10 mouse cellular contexts compared by ENCODE assay signal in genomic region chr4:73599248-73599647, GRCm38 (mm10). TPM values are rescaled to one million over a fixed set of nuclear protein-coding genes. Genes with fewer than 3 reads are reported as not detected.
A peak's percentile ranks its signal among the peaks of the same experiment; 100 is the strongest.
DNase-seq lines count a peak whose midpoint lies in the region; ATAC-seq and TF ChIP-seq lines count a peak whose summit lies in the region.
"Had no signal": no experiment of that assay in that cellular context is flagged by ENCODE, and none has a peak within 500 bp of the region (broad histone marks: within the 10 kb centered on the region; RNA-seq: fewer than 3 reads in every experiment).

No protein-coding gene starts in this region.

- DNase-seq in kidney, adult 9 months: peak; percentile 26
- DNase-seq in ES-E14 (ENCODE audit: low read depth, low spot score): peak; percentile 25
- peak; percentile 82 for DNase-seq in embryo, embryonic 11 days
- DNase-seq in left cerebral cortex, postnatal 4 days: peak; percentile 2
- no peak for DNase-seq in urinary bladder, adult 2 months (ENCODE audit: low spot score)
- no peak for DNase-seq in lung, adult 2 months
- DNase-seq in spleen, postnatal 36 days (ENCODE audit: low spot score in 2 of 2): no peak

- intact Hi-C loops in left cerebral cortex, postnatal 4 days (cut with DNase I): no loop called here

- no peaks in the 10 kb centered on the region for H3K36me3 ChIP-seq in kidney, embryonic 15.5 days
- no peaks in the 10 kb centered on the region for H3K36me3 ChIP-seq in ES-E14 (ENCODE audit: control insufficient read depth, insufficient read depth, low read length, poor library complexity, severe bottlenecking)
- H3K36me3 ChIP-seq: neural tube, embryonic 12.5 days had no signal

- 10% methylated on average over 3 of the region's 3 CpGs for WGBS in kidney, embryonic 15.5 days
- WGBS in lung, adult 2 months: 6% methylated on average over 3 of the region's 3 CpGs

- H3K4me2 ChIP-seq in kidney, embryonic 15.5 days: no peak overlapping the region
- H3K4me2 ChIP-seq: neural tube, embryonic 12.5 days had no signal

- TF ChIP-seq CTCF in lung, adult 2 months (IDR thresholded peaks at IDR 0.05; ENCODE audit: insufficient read depth, low read length): no peak

- in situ Hi-C loops in ES-E14 (cut with MboI; ENCODE audit: low sequenced_read_pairs in 2 of 2, unreplicated experiment in 2 of 2): no loop called here

- no peak for TF ChIP-seq POLR2A in lung, adult 2 months (IDR thresholded peaks at IDR 0.05; ENCODE audit: borderline replicate concordance, extremely low read depth, low read depth, low read length)

- no peak overlapping the region for H3K9ac ChIP-seq in kidney, embryonic 15.5 days
- no peak overlapping the region for H3K9ac ChIP-seq in ES-E14 (ENCODE audit: insufficient read depth, low read depth, low read length, poor library complexity, severe bottlenecking)
- H3K9ac ChIP-seq: neural tube, embryonic 12.5 days had no signal

- no peaks in the 10 kb centered on the region for H3K4me1 ChIP-seq in kidney, embryonic 15.5 days
- no peaks in the 10 kb centered on the region for H3K4me1 ChIP-seq in ES-E14 (ENCODE audit: control insufficient read depth in 2 of 2, insufficient read depth in 2 of 2, low read length in 2 of 2, poor library complexity in 1 of 2)
- H3K4me1 ChIP-seq in lung, adult 2 months (ENCODE audit: control insufficient read depth, insufficient read depth, low read length): no peaks in the 10 kb centered on the region
- H3K4me1 ChIP-seq: neural tube, embryonic 12.5 days had no signal

- ATAC-seq in kidney, embryonic 15.5 days (replicated peaks; ENCODE audit: low FRiP score): no peak

- no peak overlapping the region for H3K27ac ChIP-seq in kidney, embryonic 15.5 days
- H3K27ac ChIP-seq in ES-E14 (ENCODE audit: insufficient read depth, low read depth, low read length, poor library complexity, severe bottlenecking): no peak overlapping the region
- H3K27ac ChIP-seq: neural tube, embryonic 12.5 days had no signal

- H3K4me3 ChIP-seq in kidney, embryonic 15.5 days (replicated peaks): no peak overlapping the region
- H3K4me3 ChIP-seq in ES-E14 (ENCODE audit: insufficient read depth in 1 of 2, low read depth in 1 of 2, low read length in 2 of 2, poor library complexity in 1 of 2, severe bottlenecking in 1 of 2): no peak overlapping the region
- no peak overlapping the region for H3K4me3 ChIP-seq in lung, adult 2 months (replicated peaks; ENCODE audit: extremely low read depth, low read depth, low read length)
- H3K4me3 ChIP-seq: neural tube, embryonic 12.5 days had no signal

- no peaks in the 10 kb centered on the region for H3K27me3 ChIP-seq in kidney, embryonic 15.5 days
- H3K27me3 ChIP-seq: neural tube, embryonic 12.5 days had no signal

- H3K9me3 ChIP-seq in kidney, embryonic 15.5 days (replicated peaks): no peaks in the 10 kb centered on the region
- H3K9me3 ChIP-seq in ES-E14 (ENCODE audit: control insufficient read depth, insufficient read depth, low read depth, low read length): no peaks in the 10 kb centered on the region
- H3K9me3 ChIP-seq: neural tube, embryonic 12.5 days had no signal

TF ChIP-seq in ES-E14, 5 proteins besides CTCF, POLR2A, EP300 and RAD21:
- TF ChIP-seq MAFK (IDR thresholded peaks at IDR 0.05; ENCODE audit: insufficient read depth, low read depth, low read length): no peak
- no peak for TF ChIP-seq HCFC1 (IDR thresholded peaks at IDR 0.05; ENCODE audit: borderline replicate concordance, insufficient read depth, low read length)
- TF ChIP-seq ZNF384 (IDR thresholded peaks at IDR 0.05; ENCODE audit: low read depth, low read length): no peak
TF ChIP-seq in ES-E14: peak in this region for 0.

RNA-seq across cellular contexts. Expression of gene Gm11238, which starts 8.4 kb away (rescaled TPM):
- not detected in 2 replicates for polyA plus RNA-seq in kidney, embryonic 15.5 days (2015; fragmentation: Nextera tagmentation; extraction: Ambion mirVana)
- total RNA-seq in ES-E14 (2012; rRNA removed): 1.3 and 1.6 TPM in 2 replicates
- not detected for total RNA-seq in left cerebral cortex, postnatal 4 days (2021)
- polyA plus RNA-seq in urinary bladder, adult 2 months (2012; rRNA removed): not detected in 2 replicates
- polyA plus RNA-seq in lung, adult 2 months (2012; rRNA removed): not detected in 2 replicates
- total RNA-seq: hematopoietic stem cell, adult 5-6 weeks had no signal
- polyA plus RNA-seq: neural tube, embryonic 12.5 days had no signal

RNA-seq across cellular contexts. Expression of gene Gm11237, which starts 23.5 kb away (rescaled TPM):
- not detected in 2 replicates for polyA plus RNA-seq in kidney, embryonic 15.5 days (2015; fragmentation: Nextera tagmentation; extraction: Ambion mirVana)
- total RNA-seq in ES-E14 (2012; rRNA removed): 8.1 and 13.2 TPM in 2 replicates
- not detected for total RNA-seq in left cerebral cortex, postnatal 4 days (2021)
- polyA plus RNA-seq in urinary bladder, adult 2 months (2012; rRNA removed): not detected in 2 replicates
- polyA plus RNA-seq in lung, adult 2 months (2012; rRNA removed): not detected in 2 replicates
- total RNA-seq: hematopoietic stem cell, adult 5-6 weeks had no signal
- polyA plus RNA-seq: neural tube, embryonic 12.5 days had no signal

RNA-seq across cellular contexts. Expression of gene Gm11236, which starts 38.7 kb away (rescaled TPM):
- polyA plus RNA-seq in kidney, embryonic 15.5 days (2015; fragmentation: Nextera tagmentation; extraction: Ambion mirVana): not detected in 2 replicates
- 0.94 and 3.4 TPM in 2 replicates for total RNA-seq in ES-E14 (2012; rRNA removed)
- total RNA-seq in left cerebral cortex, postnatal 4 days (2021): not detected
- polyA plus RNA-seq in urinary bladder, adult 2 months (2012; rRNA removed): not detected in 2 replicates
- polyA plus RNA-seq in lung, adult 2 months (2012; rRNA removed): not detected in 2 replicates
- total RNA-seq: hematopoietic stem cell, adult 5-6 weeks had no signal
- polyA plus RNA-seq: neural tube, embryonic 12.5 days had no signal

Comparison
In these comparisons a context has a peak if more than half of its experiments do, and no peak if none do; other contexts are left out.
1. DNase-seq: peak in kidney, adult 9 months (single experiment), ES-E14 (single experiment), embryo, embryonic 11 days (single experiment) and left cerebral cortex, postnatal 4 days (single experiment); none in urinary bladder, adult 2 months (single experiment), lung, adult 2 months (single experiment) and spleen, postnatal 36 days (0 of 2).